ENCODE assay signal across 8 mouse cellular contexts in the genomic region with DNA sequence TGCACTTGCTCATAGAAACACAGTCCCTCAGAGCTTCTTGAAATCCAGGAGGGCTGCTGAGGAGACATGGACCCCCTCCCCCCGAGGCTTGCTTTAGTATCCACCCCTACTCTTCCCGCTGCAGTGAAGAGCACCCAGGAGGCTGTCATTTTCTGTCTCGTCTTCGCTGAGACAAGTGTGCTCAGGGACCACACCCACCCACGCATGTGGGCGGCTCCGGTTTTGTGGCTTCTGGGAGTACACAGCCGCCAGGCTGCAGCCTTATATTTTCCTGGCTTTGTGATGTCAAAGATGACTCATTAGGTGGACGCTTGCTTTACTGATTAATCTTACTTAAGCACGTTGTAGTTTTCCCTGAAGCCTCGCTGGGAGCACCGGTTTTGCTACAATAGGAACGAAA. TPM values are rescaled to one million over a fixed set of nuclear protein-coding genes. Genes with fewer than 3 reads are reported as not detected.
DNase-seq lines count a peak whose midpoint lies in the region; ATAC-seq and TF ChIP-seq lines count a peak whose summit lies in the region.

No protein-coding gene starts in this region.

- H3K27me3 ChIP-seq in intestine, postnatal 0 days (replicated peaks; ENCODE audit: control insufficient read depth, insufficient read depth, low read length) = 0 out of 2 replicates have a peak, but pooled peaks cover 4% of the 10 kb centered on the region
- peaks cover 23% of the 10 kb centered on the region for H3K27me3 ChIP-seq in neural tube, embryonic 13.5 days

- DNase-seq in adrenal gland, postnatal 10 days = peak; percentile 13
- DNase-seq in adrenal gland, postnatal 4 days (ENCODE audit: low spot score in 2 of 2) = no peak
- DNase-seq in right cerebral cortex, adult 2 months (ENCODE audit: low spot score in 2 of 2) = peak; percentile 40 to 48
- DNase-seq in right cerebral cortex, postnatal 25 days = no peak
- DNase-seq in cerebellum, adult 8-10 months = no peak
- DNase-seq in kidney, adult 11 months = no peak

- H3K4me1 ChIP-seq in intestine, postnatal 0 days (replicated peaks; ENCODE audit: control insufficient read depth, insufficient read depth, low read length) = no peaks in the 10 kb centered on the region
- H3K4me1 ChIP-seq in neural tube, embryonic 13.5 days (replicated peaks) = peaks cover 5% of the 10 kb centered on the region; the same call in 1 of the 2 replicates

- WGBS in intestine, postnatal 0 days = 4% methylated on average over 13 of the region's 13 CpGs
- WGBS in neural tube, embryonic 13.5 days = 19% methylated on average over 13 of the region's 13 CpGs

- no peak overlapping the region for H3K27ac ChIP-seq in intestine, postnatal 0 days (ENCODE audit: low read depth, low read length)
- no peak overlapping the region for H3K27ac ChIP-seq in neural tube, embryonic 13.5 days (replicated peaks)

- H3K36me3 ChIP-seq in intestine, postnatal 0 days (ENCODE audit: control insufficient read depth, insufficient read depth) = no peaks in the 10 kb centered on the region
- H3K36me3 ChIP-seq in neural tube, embryonic 13.5 days = no peaks in the 10 kb centered on the region

- H3K9me3 ChIP-seq in intestine, postnatal 0 days (ENCODE audit: control insufficient read depth) = no peaks in the 10 kb centered on the region
- no peaks in the 10 kb centered on the region for H3K9me3 ChIP-seq in neural tube, embryonic 13.5 days

- TF ChIP-seq CTCF in intestine, postnatal 0 days (IDR thresholded peaks at IDR 0.05; ENCODE audit: low read depth) = no peak

- ATAC-seq in intestine, postnatal 0 days = no peak
- ATAC-seq in neural tube, embryonic 13.5 days (ENCODE audit: low read depth) = no peak

- 0 out of 2 replicates have a peak overlapping the region, but pooled peaks have one; percentile 7 for H3K4me3 ChIP-seq in intestine, postnatal 0 days (ENCODE audit: low read depth, low read length)
- H3K4me3 ChIP-seq in neural tube, embryonic 13.5 days = peak overlapping the region; percentile 25

- H3K9ac ChIP-seq in intestine, postnatal 0 days (ENCODE audit: low read depth, low read length) = no peak overlapping the region
- H3K9ac ChIP-seq in neural tube, embryonic 13.5 days = 0 out of 2 replicates have a peak overlapping the region, but pooled peaks have one; percentile 54

- peak overlapping the region; percentile 47 for H3K4me2 ChIP-seq in intestine, postnatal 0 days (replicated peaks; ENCODE audit: low read depth)
- H3K4me2 ChIP-seq in neural tube, embryonic 13.5 days = peak overlapping the region; percentile 52

RNA-seq across cellular contexts. Expression of a gene that starts 20.8 kb away (rescaled TPM):
- total RNA-seq in adrenal gland, postnatal 10 days (2021) = 10 to 100 TPM in 1 of 2 experiments, 1 to 10 TPM in 1; 8.1 to 11.8 TPM
- 10 to 100 TPM; 12.1 to 13.0 TPM for total RNA-seq in adrenal gland, postnatal 4 days (2021)
- 7.7 and 8.4 TPM in 2 replicates for polyA plus RNA-seq in intestine, postnatal 0 days (2015; fragmentation: Nextera tagmentation; extraction: Ambion mirVana)
- 25.3 and 26.7 TPM in 2 replicates for polyA plus RNA-seq in neural tube, embryonic 13.5 days (2015; fragmentation: Nextera tagmentation; extraction: Ambion mirVana)

RNA-seq across cellular contexts. Expression of a gene that starts 26.7 kb away (rescaled TPM):
- not detected for total RNA-seq in adrenal gland, postnatal 10 days (2021)
- total RNA-seq in adrenal gland, postnatal 4 days (2021) = under 1 TPM in 1 of 2 experiments, not detected in 1; 0.34 TPM
- polyA plus RNA-seq in intestine, postnatal 0 days (2015; fragmentation: Nextera tagmentation; extraction: Ambion mirVana) = 0.52 and 0.64 TPM in 2 replicates
- 4.0 and 5.0 TPM in 2 replicates for polyA plus RNA-seq in neural tube, embryonic 13.5 days (2015; fragmentation: Nextera tagmentation; extraction: Ambion mirVana)

RNA-seq across cellular contexts. Expression of a gene that starts 27.9 kb away (rescaled TPM):
- total RNA-seq in adrenal gland, postnatal 10 days (2021) = under 1 TPM; 0.09 to 0.36 TPM
- total RNA-seq in adrenal gland, postnatal 4 days (2021) = under 1 TPM; 0.34 to 0.36 TPM
- 5.5 and 5.8 TPM in 2 replicates for polyA plus RNA-seq in intestine, postnatal 0 days (2015; fragmentation: Nextera tagmentation; extraction: Ambion mirVana)
- 30.1 and 33.6 TPM in 2 replicates for polyA plus RNA-seq in neural tube, embryonic 13.5 days (2015; fragmentation: Nextera tagmentation; extraction: Ambion mirVana)

Comparison
In these comparisons a context has a peak if more than half of its experiments do, and no peak if none do; other contexts are left out.
1. DNase-seq: peak in adrenal gland, postnatal 10 days (single experiment) and right cerebral cortex, adult 2 months (2 of 2); none in adrenal gland, postnatal 4 days (0 of 2), right cerebral cortex, postnatal 25 days (single experiment), cerebellum, adult 8-10 months (single experiment) and kidney, adult 11 months (single experiment).